ENCODE assay signal across 8 mouse cellular contexts in the genomic region with DNA sequence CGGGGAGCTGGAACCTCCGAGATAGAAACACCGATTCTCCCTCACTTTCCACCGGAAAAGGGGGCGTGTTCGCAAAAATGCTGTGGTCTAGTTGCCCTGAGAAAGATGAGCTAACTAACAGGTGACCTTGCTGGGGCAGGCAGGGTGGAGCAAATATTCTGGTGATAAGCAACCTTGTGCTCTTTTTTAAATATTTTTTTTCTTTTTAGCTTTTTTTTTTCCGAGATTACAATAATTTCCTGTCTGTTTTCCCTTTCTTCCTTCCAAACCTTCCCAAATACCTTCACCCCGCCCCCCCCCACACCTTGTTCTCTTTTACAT. TPM values are rescaled to one million over a fixed set of nuclear protein-coding genes. Genes with fewer than 3 reads are reported as not detected.
A peak's percentile ranks its signal among the peaks of the same experiment; 100 is the strongest.
DNase-seq lines count a peak whose midpoint lies in the region; ATAC-seq and TF ChIP-seq lines count a peak whose summit lies in the region.

No protein-coding gene starts in this region.

- peak overlapping the region; percentile 44; the same call in 1 of the 2 replicates for H3K9ac ChIP-seq in lung, embryonic 14.5 days
- H3K9ac ChIP-seq in limb, embryonic 13.5 days = peak overlapping the region; percentile 62

- no peak for DNase-seq in lung, embryonic 14.5 days
- no peak for DNase-seq in lung, postnatal 25 days (ENCODE audit: low spot score)
- no peak for DNase-seq in gastrocnemius, postnatal 36 days
- no peak for DNase-seq in testis, postnatal 14 days (ENCODE audit: low spot score)
- DNase-seq in thymus, postnatal 0 days (ENCODE audit: low spot score) = no peak

- WGBS in lung, embryonic 14.5 days = 11% methylated on average over 8 of the region's 8 CpGs
- WGBS in limb, embryonic 13.5 days = 13% methylated on average over 8 of the region's 8 CpGs
- WGBS in olfactory bulb, adult 2 months = 16% methylated on average over 8 of the region's 8 CpGs

- no peak overlapping the region for H3K27ac ChIP-seq in lung, embryonic 14.5 days (ENCODE audit: low read depth)
- H3K27ac ChIP-seq in limb, embryonic 13.5 days = no peak overlapping the region
- H3K27ac ChIP-seq in olfactory bulb, adult 2 months (ENCODE audit: insufficient read depth, low read depth, low read length) = no peak overlapping the region

- no peaks in the 10 kb centered on the region for H3K9me3 ChIP-seq in lung, embryonic 14.5 days (ENCODE audit: low read depth, low read length)
- no peaks in the 10 kb centered on the region for H3K9me3 ChIP-seq in erythroblast, embryonic 14.5 days (ENCODE audit: control insufficient read depth, low read length)
- H3K9me3 ChIP-seq in limb, embryonic 13.5 days = no peaks in the 10 kb centered on the region

- peak overlapping the region; percentile 99 for H3K4me2 ChIP-seq in lung, embryonic 14.5 days
- peak overlapping the region; percentile 97 for H3K4me2 ChIP-seq in limb, embryonic 13.5 days (replicated peaks)

- 0 out of 2 replicates have a peak, but pooled peaks have one; percentile 12 for ATAC-seq in lung, embryonic 14.5 days (ENCODE audit: insufficient read depth)
- ATAC-seq in limb, embryonic 13.5 days (ENCODE audit: low FRiP score, low read depth) = peak; percentile 20; the same call in 1 of the 2 replicates

- peaks cover 9% of the 10 kb centered on the region for H3K27me3 ChIP-seq in lung, embryonic 14.5 days (ENCODE audit: insufficient read depth, low read length)
- peaks cover 29% of the 10 kb centered on the region for H3K27me3 ChIP-seq in erythroblast, embryonic 14.5 days (ENCODE audit: control insufficient read depth)
- peaks cover 23% of the 10 kb centered on the region for H3K27me3 ChIP-seq in limb, embryonic 13.5 days

- TF ChIP-seq CTCF in lung, embryonic 14.5 days (IDR thresholded peaks at IDR 0.05; ENCODE audit: low read depth) = no peak
- TF ChIP-seq CTCF in olfactory bulb, adult 2 months (IDR thresholded peaks at IDR 0.05; ENCODE audit: insufficient read depth, low read depth, low read length) = no peak

- intact Hi-C loops in gastrocnemius, postnatal 36 days (cut with DNase I) = loop anchor here (5.0 kb wide), 1 partner anchor 307 kb away; the partner anchor contains the start of gene Samd4

- H3K4me1 ChIP-seq in lung, embryonic 14.5 days (ENCODE audit: insufficient read depth) = no peaks in the 10 kb centered on the region
- H3K4me1 ChIP-seq in erythroblast, embryonic 14.5 days (ENCODE audit: control insufficient read depth) = peaks cover 31% of the 10 kb centered on the region
- peaks cover 5% of the 10 kb centered on the region for H3K4me1 ChIP-seq in limb, embryonic 13.5 days
- peaks cover 6% of the 10 kb centered on the region for H3K4me1 ChIP-seq in olfactory bulb, adult 2 months (ENCODE audit: control insufficient read depth, insufficient read depth, low read length)

- peak overlapping the region; percentile 62 for H3K4me3 ChIP-seq in lung, embryonic 14.5 days (ENCODE audit: low read depth, low read length)
- H3K4me3 ChIP-seq in erythroblast, embryonic 14.5 days (replicated peaks) = peak overlapping the region; percentile 81
- H3K4me3 ChIP-seq in limb, embryonic 13.5 days = peak overlapping the region; percentile 73
- peak overlapping the region; percentile 91 for H3K4me3 ChIP-seq in olfactory bulb, adult 2 months (ENCODE audit: insufficient read depth, low read depth, low read length)

- TF ChIP-seq POLR2A in olfactory bulb, adult 2 months (IDR thresholded peaks at IDR 0.05; ENCODE audit: insufficient read depth, low read depth, low read length) = no peak

- H3K36me3 ChIP-seq in lung, embryonic 14.5 days (ENCODE audit: insufficient read depth) = no peaks in the 10 kb centered on the region
- H3K36me3 ChIP-seq in erythroblast, embryonic 14.5 days (ENCODE audit: control insufficient read depth) = no peaks in the 10 kb centered on the region
- no peaks in the 10 kb centered on the region for H3K36me3 ChIP-seq in limb, embryonic 13.5 days

RNA-seq across cellular contexts. Expression of gene Gch1, which starts 0.4 kb away (rescaled TPM):
- polyA plus RNA-seq in lung, embryonic 14.5 days (2014; fragmentation: Nextera tagmentation; extraction: Ambion mirVana) = 3.5 and 4.1 TPM in 2 replicates
- 2.3 and 2.4 TPM in 2 replicates for polyA plus RNA-seq in erythroblast, embryonic 14.5 days (2012)
- polyA plus RNA-seq in limb, embryonic 13.5 days (2015; fragmentation: Nextera tagmentation; extraction: Ambion mirVana) = 0.87 and 1.0 TPM in 2 replicates
- not detected in 2 replicates for polyA plus RNA-seq in olfactory bulb, adult 2 months (2012; ENCODE audit: insufficient read depth, insufficient read length, low replicate concordance, missing spikeins)
- total RNA-seq in gastrocnemius, postnatal 36 days (2021) = 1 to 10 TPM; 2.0 to 2.6 TPM
- 16.1 and 16.6 TPM in 2 replicates for polyA plus RNA-seq in thymus, postnatal 0 days (2015; fragmentation: Nextera tagmentation; extraction: Ambion mirVana)
